Mouse (Mus musculus): ENCODE data around the gene Nfil3. TPM values are rescaled to one million over a fixed set of nuclear protein-coding genes. Genes with fewer than 3 reads are reported as not detected.
A peak's percentile ranks its signal among the peaks of the same experiment; 100 is the strongest.

Gene Nfil3
- polyA plus RNA-seq, 1 experiment from 2014 or later: 9.3 TPM

GRCm38 (mm10) chr13:52989005-52989404 is 8.1 kb upstream of the Nfil3 start:
- Histone ChIP-seq H3K4me1 (ENCODE audit: insufficient read depth) (no peaks in the 10 kb centered on the region), H3K27me3 (ENCODE audit: insufficient read depth, low read length) (no peaks in the 10 kb centered on the region), H3K36me3 (replicated peaks; ENCODE audit: insufficient read depth, low read length) (no peaks in the 10 kb centered on the region), H3K4me3 (ENCODE audit: low read depth, low read length) (no peak overlapping the region), H3K27ac (ENCODE audit: low read depth) (no peak overlapping the region), H3K4me2 (ENCODE audit: low read depth, low read length) (peak overlapping the region; percentile 7), H3K9me3 (ENCODE audit: low read length) (no peaks in the 10 kb centered on the region), H3K9ac (replicated peaks) (no peak overlapping the region)
- 37% methylated on average over 16 of the region's 16 CpGs for WGBS (ENCODE audit: insufficient replicate concordance)
- ATAC-seq: no peak
- DNase-seq: no peak
- TF ChIP-seq CTCF (IDR thresholded peaks at IDR 0.05; ENCODE audit: low read depth) (no peak), EP300 (IDR thresholded peaks at IDR 0.05; ENCODE audit: low read depth) (no peak)

- Histone ChIP-seq H3K4me1 (ENCODE audit: insufficient read depth) (no peaks in the 10 kb centered on the region; the same call in 1 of the 2 replicates), H3K9me3 (ENCODE audit: low read length) (no peaks in the 10 kb centered on the region), H3K9ac (replicated peaks) (no peak overlapping the region), H3K4me2 (ENCODE audit: low read depth, low read length) (peak overlapping the region; percentile 46; the same call in 1 of the 2 replicates), H3K27me3 (ENCODE audit: insufficient read depth, low read length) (no peaks in the 10 kb centered on the region), H3K4me3 (ENCODE audit: low read depth, low read length) (no peak overlapping the region), H3K36me3 (replicated peaks; ENCODE audit: insufficient read depth, low read length) (no peaks in the 10 kb centered on the region), H3K27ac (ENCODE audit: low read depth) (no peak overlapping the region)
- ATAC-seq (peak; percentile 71), DNase-seq (no peak)
- 58% methylated on average over 1 of the region's 1 CpGs for WGBS (ENCODE audit: insufficient replicate concordance)
- no peak for TF ChIP-seq CTCF (IDR thresholded peaks at IDR 0.05; ENCODE audit: low read depth)
- TF ChIP-seq EP300 (IDR thresholded peaks at IDR 0.05; ENCODE audit: low read depth): no peak
Observed at GRCm38 (mm10) chr13:52987880-52988279, 7.0 kb upstream of the Nfil3 start.

- Histone ChIP-seq H3K27ac (ENCODE audit: low read depth) (peak overlapping the region; percentile 87), H3K4me3 (ENCODE audit: low read depth, low read length) (peak overlapping the region; percentile 20; the same call in 1 of the 2 replicates), H3K4me2 (ENCODE audit: low read depth, low read length) (peak overlapping the region; percentile 42; the same call in 1 of the 2 replicates), H3K9me3 (ENCODE audit: low read length) (no peaks in the 10 kb centered on the region), H3K4me1 (ENCODE audit: insufficient read depth) (peaks cover 5% of the 10 kb centered on the region), H3K27me3 (ENCODE audit: insufficient read depth, low read length) (peaks cover 9% of the 10 kb centered on the region), H3K9ac (replicated peaks) (peak overlapping the region; percentile 30; the same call in 1 of the 2 replicates), H3K36me3 (replicated peaks; ENCODE audit: insufficient read depth, low read length) (no peaks in the 10 kb centered on the region)
- TF ChIP-seq EP300 (IDR thresholded peaks at IDR 0.05; ENCODE audit: low read depth) (no peak), CTCF (IDR thresholded peaks at IDR 0.05; ENCODE audit: low read depth) (no peak)
- DNase-seq (no peak), ATAC-seq (no peak)
- WGBS (ENCODE audit: insufficient replicate concordance): 47% methylated on average over 10 of the region's 10 CpGs
Observed at GRCm38 (mm10) chr13:52986215-52986780, 5.4 kb upstream of the Nfil3 start.

GRCm38 (mm10) chr13:52985508-52986214 is 4.8 kb upstream of the Nfil3 start:
- 54% methylated on average over 12 of the region's 12 CpGs for WGBS (ENCODE audit: insufficient replicate concordance)
- ATAC-seq (no peak), DNase-seq (peak; percentile 60)
- peak; percentile 71 for TF ChIP-seq EP300 (IDR thresholded peaks at IDR 0.05; ENCODE audit: low read depth)
- TF ChIP-seq CTCF (IDR thresholded peaks at IDR 0.05; ENCODE audit: low read depth): no peak
- H3K36me3 ChIP-seq (replicated peaks; ENCODE audit: insufficient read depth, low read length): no peaks in the 10 kb centered on the region
- peaks cover 12% of the 10 kb centered on the region for H3K27me3 ChIP-seq (ENCODE audit: insufficient read depth, low read length)
- peaks cover 5% of the 10 kb centered on the region for H3K4me1 ChIP-seq (ENCODE audit: insufficient read depth)
- H3K9me3 ChIP-seq (ENCODE audit: low read length): no peaks in the 10 kb centered on the region
- peak overlapping the region; percentile 30; the same call in 1 of the 2 replicates for H3K9ac ChIP-seq (replicated peaks)
- H3K4me3 ChIP-seq (ENCODE audit: low read depth, low read length): 0 out of 2 replicates have a peak overlapping the region, but pooled peaks have one; percentile 20
- peak overlapping the region; percentile 87 for H3K27ac ChIP-seq (ENCODE audit: low read depth)
- peak overlapping the region; percentile 42; the same call in 1 of the 2 replicates for H3K4me2 ChIP-seq (ENCODE audit: low read depth, low read length)

- Histone ChIP-seq H3K36me3 (replicated peaks; ENCODE audit: insufficient read depth, low read length) (no peaks in the 10 kb centered on the region), H3K27me3 (ENCODE audit: insufficient read depth, low read length) (peaks cover 28% of the 10 kb centered on the region), H3K9me3 (ENCODE audit: low read length) (no peaks in the 10 kb centered on the region), H3K9ac (replicated peaks) (no peak overlapping the region), H3K4me1 (ENCODE audit: insufficient read depth) (peaks cover 5% of the 10 kb centered on the region), H3K27ac (ENCODE audit: low read depth) (no peak overlapping the region), H3K4me2 (ENCODE audit: low read depth, low read length) (peak overlapping the region; percentile 90), H3K4me3 (ENCODE audit: low read depth, low read length) (peak overlapping the region; percentile 72)
- ATAC-seq (no peak), DNase-seq (peak; percentile 89)
- 1% methylated on average over 12 of the region's 12 CpGs for WGBS (ENCODE audit: insufficient replicate concordance)
- peak; percentile 88 for TF ChIP-seq CTCF (IDR thresholded peaks at IDR 0.05; ENCODE audit: low read depth)
- 0 out of 2 replicates have a peak, but pooled peaks have one; percentile 17 for TF ChIP-seq EP300 (IDR thresholded peaks at IDR 0.05; ENCODE audit: low read depth)
Observed at GRCm38 (mm10) chr13:52982703-52983102, 1.8 kb upstream of the Nfil3 start.
